Mouse (Mus musculus): ENCODE measurements around the gene Wrap53.
A peak's percentile ranks its signal among the peaks of the same experiment; 100 is the strongest.
"Not testable (repeated sequence)": the region's sequence is repeated elsewhere in the genome, so short reads cannot be mapped to it uniquely, and the experiment has no call there.

Gene Wrap53

GRCm38 (mm10) chr11:69532480-69533150, 47.4 kb downstream of the Wrap53 start:
- no peak for DNase-seq (ENCODE audit: low spot score in 2 of 2)

GRCm38 (mm10) chr11:69530755-69531154, 49.3 kb downstream of the Wrap53 start:
- DNase-seq (ENCODE audit: low spot score in 2 of 2), result not testable (repeated sequence)

GRCm38 (mm10) chr11:69530281-69530680, 49.8 kb downstream of the Wrap53 start:
- not testable (repeated sequence) for DNase-seq (ENCODE audit: low spot score in 2 of 2)

- DNase-seq (ENCODE audit: low spot score in 2 of 2), result no peak
These were observed 52.0 kb downstream of the Wrap53 start for GRCm38 (mm10) chr11:69528031-69528390.

- DNase-seq (ENCODE audit: low spot score in 2 of 2), result no peak
These were observed 52.7 kb downstream of the Wrap53 start for GRCm38 (mm10) chr11:69527098-69528030.

GRCm38 (mm10) chr11:69526631-69527030, 53.4 kb downstream of the Wrap53 start:
- DNase-seq (ENCODE audit: low spot score in 2 of 2), result no peak

GRCm38 (mm10) chr11:69525661-69526060, 54.4 kb downstream of the Wrap53 start:
- DNase-seq (ENCODE audit: low spot score in 2 of 2), result no peak

GRCm38 (mm10) chr11:69523651-69524050, 56.4 kb downstream of the Wrap53 start:
- DNase-seq (ENCODE audit: low spot score in 2 of 2), result no peak

- DNase-seq (ENCODE audit: low spot score in 2 of 2), result no peak
These were observed 58.4 kb downstream of the Wrap53 start for GRCm38 (mm10) chr11:69521526-69522149.

- no peak for DNase-seq (ENCODE audit: low spot score in 2 of 2)
These were observed 60.1 kb downstream of the Wrap53 start for GRCm38 (mm10) chr11:69519976-69520375.

- DNase-seq (ENCODE audit: low spot score in 2 of 2), result no peak
These were observed 63.4 kb downstream of the Wrap53 start for GRCm38 (mm10) chr11:69516661-69517060.

- no peak for DNase-seq (ENCODE audit: low spot score in 2 of 2)
These were observed 63.9 kb downstream of the Wrap53 start for GRCm38 (mm10) chr11:69516151-69516640.

- peak in 1 of 2 experiments; percentile 42 for DNase-seq (ENCODE audit: low spot score in 2 of 2)
These were observed 66.2 kb downstream of the Wrap53 start for GRCm38 (mm10) chr11:69513840-69514239.
